Mouse (Mus musculus): ENCODE results near the gene Pgs1.

The Pgs1 gene

GRCm38 (mm10) chr11:118004217-118004616, 18.1 kb downstream of the Pgs1 start:
- no peak for DNase-seq

GRCm38 (mm10) chr11:118007460-118008143, 21.5 kb downstream of the Pgs1 start:
- DNase-seq = no peak

- DNase-seq = no peak
These were observed 22.2 kb downstream of the Pgs1 start for GRCm38 (mm10) chr11:118008144-118008805.

- DNase-seq = no peak
These were observed 22.8 kb downstream of the Pgs1 start for GRCm38 (mm10) chr11:118008843-118009242.

- no peak for DNase-seq
These were observed 23.9 kb downstream of the Pgs1 start for GRCm38 (mm10) chr11:118009865-118010571.

- no peak for DNase-seq
These were observed 26.5 kb downstream of the Pgs1 start for GRCm38 (mm10) chr11:118012595-118012994.

- DNase-seq = no peak
These were observed 27.2 kb downstream of the Pgs1 start for GRCm38 (mm10) chr11:118013339-118013738.

GRCm38 (mm10) chr11:118014391-118014995, 28.4 kb downstream of the Pgs1 start:
- DNase-seq = no peak

GRCm38 (mm10) chr11:118015381-118016145, 29.5 kb downstream of the Pgs1 start:
- no peak for DNase-seq

- DNase-seq = no peak
These were observed 32.2 kb downstream of the Pgs1 start for GRCm38 (mm10) chr11:118018328-118018727.

- peak; percentile 77 for DNase-seq
These were observed 35.7 kb downstream of the Pgs1 start for GRCm38 (mm10) chr11:118021806-118022205.

GRCm38 (mm10) chr11:118023475-118023874, 37.4 kb downstream of the Pgs1 start:
- DNase-seq = no peak

- DNase-seq = no peak
These were observed 38.0 kb downstream of the Pgs1 start for GRCm38 (mm10) chr11:118024111-118024510.

GRCm38 (mm10) chr11:118029170-118029569, 43.1 kb downstream of the Pgs1 start:
- no peak for DNase-seq

- DNase-seq = no peak
These were observed 45.0 kb downstream of the Pgs1 start for GRCm38 (mm10) chr11:118031134-118031533.

GRCm38 (mm10) chr11:118034395-118034794, 48.3 kb downstream of the Pgs1 start:
- DNase-seq = no peak

- DNase-seq = no peak
These were observed 49.0 kb downstream of the Pgs1 start for GRCm38 (mm10) chr11:118035068-118035467.

GRCm38 (mm10) chr11:118042791-118043190, 56.7 kb downstream of the Pgs1 start:
- no peak for DNase-seq

- DNase-seq = peak; percentile 20
These were observed 57.3 kb downstream of the Pgs1 start for GRCm38 (mm10) chr11:118043293-118043907.

GRCm38 (mm10) chr11:118049641-118050040, 63.5 kb downstream of the Pgs1 start:
- no peak for DNase-seq

GRCm38 (mm10) chr11:118050174-118050573, 64.1 kb downstream of the Pgs1 start:
- DNase-seq = no peak

GRCm38 (mm10) chr11:118058367-118058766, 72.3 kb downstream of the Pgs1 start:
- no peak for DNase-seq

Data from cerebellum, adult 9-10 months (tissue).